Mouse (Mus musculus): ENCODE measurements at regions not wholly inside any gene's neighbourhood (a gene's known extent, or its start where the extent isn't known, plus 50 kb on each side); places are given as distances from the start of the nearest gene placed in this dataset.

DNA sequence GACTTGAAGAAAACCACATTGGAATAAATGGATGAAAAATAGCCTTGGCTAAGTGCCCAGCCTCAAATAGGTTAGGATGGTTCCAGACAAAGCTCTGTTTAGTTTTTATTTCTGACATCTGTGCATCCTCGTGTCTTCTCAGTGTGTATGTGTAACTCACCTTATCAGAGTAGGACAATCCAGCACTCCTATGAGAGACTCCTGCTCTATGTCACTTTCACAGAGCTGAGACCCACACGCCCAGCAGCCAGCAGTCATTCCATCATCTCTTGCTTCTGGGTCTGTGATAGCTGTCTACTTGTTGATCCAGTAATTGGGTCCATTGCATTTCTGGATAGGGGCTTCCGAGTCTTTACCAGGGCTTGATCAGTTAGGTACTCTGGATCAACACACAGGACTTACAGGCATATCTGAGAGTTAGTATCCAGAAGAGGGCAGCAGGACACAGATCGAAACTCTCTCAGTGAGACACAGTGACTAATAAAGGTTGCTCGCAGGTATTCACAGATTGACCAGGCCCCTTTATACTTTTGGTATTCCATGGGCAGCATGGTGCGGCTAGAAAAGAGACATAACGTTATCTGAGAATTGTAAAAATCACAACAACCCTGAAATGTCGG, 286.3 kb upstream of the Fam92a start:
- ATAC-seq (ENCODE audit: low FRiP score) (no peak), DNase-seq (ENCODE audit: low spot score) (peak; percentile 29)
- Histone ChIP-seq H3K4me3 (replicated peaks; ENCODE audit: low read length) (no peak overlapping the region), H3K36me3 (replicated peaks; ENCODE audit: control insufficient read depth, insufficient read depth) (no peaks in the 10 kb centered on the region), H3K27ac (no peak overlapping the region), H3K4me1 (replicated peaks; ENCODE audit: control insufficient read depth, insufficient read depth, low read length) (peaks cover 7% of the 10 kb centered on the region; the same call in 1 of the 2 replicates), H3K27me3 (ENCODE audit: control insufficient read depth, insufficient read depth, low read length) (no peaks in the 10 kb centered on the region), H3K9ac (no peak overlapping the region), H3K9me3 (ENCODE audit: control insufficient read depth, low read length) (no peaks in the 10 kb centered on the region), H3K4me2 (replicated peaks) (no peak overlapping the region)
- 81% methylated on average over 8 of the region's 8 CpGs for WGBS

DNA sequence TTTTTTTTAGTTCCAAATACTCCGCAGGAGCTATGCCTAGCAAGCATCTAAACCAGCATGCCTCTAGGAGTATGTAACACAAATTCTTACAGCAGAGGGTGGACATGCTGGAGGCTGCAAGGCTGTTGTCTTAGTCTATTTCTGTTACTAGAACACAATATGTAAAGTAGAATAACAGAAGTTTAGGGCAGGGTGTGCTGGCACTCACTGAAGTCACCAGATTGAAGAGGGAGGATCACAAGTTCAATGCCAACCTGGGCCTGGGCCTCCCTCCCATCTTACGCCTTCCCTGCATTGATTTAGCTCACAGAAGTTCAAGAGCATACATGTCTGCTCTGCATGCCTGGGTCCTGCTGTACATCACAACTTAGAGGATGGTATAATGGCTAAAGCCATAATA, 280.3 kb upstream of the Fam92a start:
- no peaks in the 10 kb centered on the region for H3K4me1 ChIP-seq (replicated peaks; ENCODE audit: control insufficient read depth, insufficient read depth, low read length)
- H3K9ac ChIP-seq: no peak overlapping the region
- no peaks in the 10 kb centered on the region for H3K36me3 ChIP-seq (replicated peaks; ENCODE audit: control insufficient read depth, insufficient read depth)
- H3K27ac ChIP-seq: no peak overlapping the region
- no peak for ATAC-seq (ENCODE audit: low FRiP score)
- DNase-seq (ENCODE audit: low spot score): no peak
- H3K27me3 ChIP-seq (ENCODE audit: control insufficient read depth, insufficient read depth, low read length): no peaks in the 10 kb centered on the region
- H3K9me3 ChIP-seq (ENCODE audit: control insufficient read depth, low read length): no peaks in the 10 kb centered on the region
- WGBS: 92% methylated on average over 2 of the region's 2 CpGs
- no peak overlapping the region for H3K4me3 ChIP-seq (replicated peaks; ENCODE audit: low read length)
- no peak overlapping the region for H3K4me2 ChIP-seq (replicated peaks)

GRCm38 (mm10) chr4:12425507-12425906, 253.7 kb upstream of the Fam92a start:
- Histone ChIP-seq H3K27ac (no peak overlapping the region), H3K4me3 (replicated peaks; ENCODE audit: low read length) (no peak overlapping the region), H3K36me3 (replicated peaks; ENCODE audit: control insufficient read depth, insufficient read depth) (no peaks in the 10 kb centered on the region), H3K9me3 (ENCODE audit: control insufficient read depth, low read length) (no peaks in the 10 kb centered on the region), H3K9ac (no peak overlapping the region), H3K4me1 (replicated peaks; ENCODE audit: control insufficient read depth, insufficient read depth, low read length) (no peaks in the 10 kb centered on the region), H3K4me2 (replicated peaks) (no peak overlapping the region), H3K27me3 (ENCODE audit: control insufficient read depth, insufficient read depth, low read length) (no peaks in the 10 kb centered on the region)
- 37% methylated on average over 3 of the region's 3 CpGs for WGBS
- no peak for DNase-seq (ENCODE audit: low spot score)
- no peak for ATAC-seq (ENCODE audit: low FRiP score)

DNA sequence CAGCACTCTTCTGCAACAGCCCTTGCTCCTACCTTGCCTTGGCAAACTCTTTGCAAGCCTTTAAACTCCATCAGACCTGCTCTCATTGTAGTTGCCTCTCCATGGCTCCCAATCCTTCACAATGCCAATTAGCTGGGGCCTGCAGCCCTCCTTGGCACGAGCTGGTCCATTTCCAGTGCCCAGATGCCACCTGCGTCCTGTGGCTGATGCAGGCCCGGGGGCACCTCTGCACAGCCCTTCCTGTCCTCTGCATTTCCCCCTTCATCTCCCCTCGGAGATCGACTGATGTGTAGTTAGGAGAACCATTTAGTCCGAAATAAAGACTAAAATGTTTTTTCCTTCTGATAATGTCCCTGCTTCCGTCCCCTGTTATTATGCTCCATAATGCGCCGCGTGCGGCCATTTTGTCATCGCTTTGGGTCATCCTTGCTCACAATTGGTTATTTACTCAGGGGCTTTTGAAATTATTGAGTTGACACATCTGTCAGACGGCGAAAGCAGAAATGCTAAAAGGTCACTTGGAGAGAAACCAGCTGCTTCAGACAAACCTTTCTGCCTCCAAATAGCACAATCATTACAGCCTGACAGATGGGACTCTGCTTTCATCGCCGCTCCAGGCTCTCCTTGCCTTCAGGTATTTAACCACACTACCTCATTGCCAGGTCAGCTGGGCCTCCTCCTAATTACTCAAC, 250.0 kb upstream of the Fam92a start:
- DNase-seq (ENCODE audit: low spot score): peak; percentile 33
- 0 out of 2 replicates have a peak overlapping the region, but pooled peaks have one; percentile 6 for H3K27ac ChIP-seq
- no peak overlapping the region for H3K4me3 ChIP-seq (replicated peaks; ENCODE audit: low read length)
- ATAC-seq (ENCODE audit: low FRiP score): peak; percentile 55; the same call in 1 of the 2 replicates
- no peaks in the 10 kb centered on the region for H3K9me3 ChIP-seq (ENCODE audit: control insufficient read depth, low read length)
- no peak overlapping the region for H3K9ac ChIP-seq
- H3K4me2 ChIP-seq (replicated peaks): no peak overlapping the region
- no peaks in the 10 kb centered on the region for H3K36me3 ChIP-seq (replicated peaks; ENCODE audit: control insufficient read depth, insufficient read depth)
- no peaks in the 10 kb centered on the region for H3K27me3 ChIP-seq (ENCODE audit: control insufficient read depth, insufficient read depth, low read length)
- 0 out of 2 replicates have a peak, but pooled peaks cover 4% of the 10 kb centered on the region for H3K4me1 ChIP-seq (replicated peaks; ENCODE audit: control insufficient read depth, insufficient read depth, low read length)
- WGBS: 53% methylated on average over 16 of the region's 16 CpGs

GRCm38 (mm10) chr4:12418086-12418485, 246.3 kb upstream of the Fam92a start:
- DNase-seq (ENCODE audit: low spot score): peak; percentile 29
- ATAC-seq (ENCODE audit: low FRiP score): no peak
- Histone ChIP-seq H3K27ac (no peak overlapping the region), H3K4me2 (replicated peaks) (no peak overlapping the region), H3K9me3 (ENCODE audit: control insufficient read depth, low read length) (no peaks in the 10 kb centered on the region), H3K9ac (no peak overlapping the region), H3K4me3 (replicated peaks; ENCODE audit: low read length) (no peak overlapping the region), H3K27me3 (ENCODE audit: control insufficient read depth, insufficient read depth, low read length) (no peaks in the 10 kb centered on the region), H3K36me3 (replicated peaks; ENCODE audit: control insufficient read depth, insufficient read depth) (no peaks in the 10 kb centered on the region), H3K4me1 (replicated peaks; ENCODE audit: control insufficient read depth, insufficient read depth, low read length) (0 out of 2 replicates have a peak, but pooled peaks cover 4% of the 10 kb centered on the region)
- 57% methylated on average over 3 of the region's 3 CpGs for WGBS

DNA sequence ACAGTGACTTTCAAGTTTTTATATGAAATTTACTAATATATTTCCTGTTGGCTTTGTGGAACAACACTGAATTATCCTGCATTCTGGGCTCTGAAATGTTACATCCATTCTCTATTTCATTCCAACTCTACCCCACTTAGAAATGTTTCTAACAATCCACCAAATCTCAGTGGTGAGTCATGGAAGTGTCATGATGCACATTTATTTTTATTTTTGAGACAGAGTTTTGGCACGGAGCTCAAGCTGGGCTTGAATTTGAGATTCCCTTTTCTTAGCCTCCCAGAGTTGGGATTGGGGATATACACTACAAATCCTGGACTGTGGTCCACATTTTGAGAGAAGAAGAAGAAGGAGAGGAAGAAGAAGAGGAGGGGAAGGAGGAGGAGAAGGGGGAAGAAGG, 223.5 kb upstream of the Fam92a start:
- Histone ChIP-seq H3K9ac (no peak overlapping the region), H3K9me3 (ENCODE audit: control insufficient read depth, low read length) (no peaks in the 10 kb centered on the region), H3K27ac (no peak overlapping the region), H3K4me3 (replicated peaks; ENCODE audit: low read length) (no peak overlapping the region), H3K36me3 (replicated peaks; ENCODE audit: control insufficient read depth, insufficient read depth) (no peaks in the 10 kb centered on the region), H3K4me1 (replicated peaks; ENCODE audit: control insufficient read depth, insufficient read depth, low read length) (no peaks in the 10 kb centered on the region), H3K4me2 (replicated peaks) (no peak overlapping the region), H3K27me3 (ENCODE audit: control insufficient read depth, insufficient read depth, low read length) (no peaks in the 10 kb centered on the region)
- no peak for DNase-seq (ENCODE audit: low spot score)
- no peak for ATAC-seq (ENCODE audit: low FRiP score)
- WGBS: 83% methylated on average over 1 of the region's 1 CpGs

- H3K27me3 ChIP-seq (ENCODE audit: control insufficient read depth, insufficient read depth, low read length): no peaks in the 10 kb centered on the region
- no peaks in the 10 kb centered on the region for H3K36me3 ChIP-seq (replicated peaks; ENCODE audit: control insufficient read depth, insufficient read depth)
- no peak overlapping the region for H3K27ac ChIP-seq
- no peak for DNase-seq (ENCODE audit: low spot score)
- H3K9me3 ChIP-seq (ENCODE audit: control insufficient read depth, low read length): no peaks in the 10 kb centered on the region
- H3K4me3 ChIP-seq (replicated peaks; ENCODE audit: low read length): no peak overlapping the region
- no peak for ATAC-seq (ENCODE audit: low FRiP score)
- no peak overlapping the region for H3K9ac ChIP-seq
- no peaks in the 10 kb centered on the region for H3K4me1 ChIP-seq (replicated peaks; ENCODE audit: control insufficient read depth, insufficient read depth, low read length)
- H3K4me2 ChIP-seq (replicated peaks): no peak overlapping the region
- 80% methylated on average over 5 of the region's 5 CpGs for WGBS
Observed at GRCm38 (mm10) chr4:12376797-12377570, 205.2 kb upstream of the Fam92a start.

DNA sequence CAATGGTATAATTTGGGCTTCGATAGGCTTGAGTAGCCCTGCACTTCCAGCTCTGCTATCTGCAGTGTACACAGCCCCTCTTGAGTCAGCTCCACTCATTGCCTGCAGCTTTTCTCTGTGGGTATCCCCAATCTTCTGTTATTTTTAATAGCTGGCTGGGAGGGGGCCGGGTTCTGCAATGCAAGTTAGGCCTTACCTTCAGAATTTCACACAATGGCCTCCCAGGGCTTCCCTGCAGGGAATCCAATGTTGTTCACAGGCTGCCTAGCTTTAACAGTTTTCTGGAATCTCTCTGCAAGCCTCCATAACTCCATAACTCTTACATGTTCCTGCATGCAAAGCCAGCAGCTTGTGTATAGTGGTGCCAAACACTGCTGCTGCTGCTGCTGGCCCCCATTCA, 197.7 kb upstream of the Fam92a start:
- no peak overlapping the region for H3K27ac ChIP-seq
- H3K4me3 ChIP-seq (replicated peaks; ENCODE audit: low read length): no peak overlapping the region
- 34% methylated on average over 2 of the region's 2 CpGs for WGBS
- no peak overlapping the region for H3K9ac ChIP-seq
- ATAC-seq (ENCODE audit: low FRiP score) (no peak), DNase-seq (ENCODE audit: low spot score) (no peak)
- no peak overlapping the region for H3K4me2 ChIP-seq (replicated peaks)
- H3K27me3 ChIP-seq (ENCODE audit: control insufficient read depth, insufficient read depth, low read length): no peaks in the 10 kb centered on the region
- H3K9me3 ChIP-seq (ENCODE audit: control insufficient read depth, low read length): no peaks in the 10 kb centered on the region
- H3K4me1 ChIP-seq (replicated peaks; ENCODE audit: control insufficient read depth, insufficient read depth, low read length): no peaks in the 10 kb centered on the region
- H3K36me3 ChIP-seq (replicated peaks; ENCODE audit: control insufficient read depth, insufficient read depth): no peaks in the 10 kb centered on the region

GRCm38 (mm10) chr4:12356992-12357634, 185.3 kb upstream of the Fam92a start:
- DNase-seq (ENCODE audit: low spot score): no peak
- Histone ChIP-seq H3K4me1 (replicated peaks; ENCODE audit: control insufficient read depth, insufficient read depth, low read length) (no peaks in the 10 kb centered on the region), H3K27ac (no peak overlapping the region), H3K36me3 (replicated peaks; ENCODE audit: control insufficient read depth, insufficient read depth) (no peaks in the 10 kb centered on the region), H3K4me2 (replicated peaks) (no peak overlapping the region), H3K4me3 (replicated peaks; ENCODE audit: low read length) (no peak overlapping the region), H3K9me3 (ENCODE audit: control insufficient read depth, low read length) (no peaks in the 10 kb centered on the region), H3K27me3 (ENCODE audit: control insufficient read depth, insufficient read depth, low read length) (no peaks in the 10 kb centered on the region), H3K9ac (no peak overlapping the region)
- 17% methylated on average over 2 of the region's 2 CpGs for WGBS
- ATAC-seq (ENCODE audit: low FRiP score): no peak
